ENCODE assay signal across 9 mouse cellular contexts in the genomic region with DNA sequence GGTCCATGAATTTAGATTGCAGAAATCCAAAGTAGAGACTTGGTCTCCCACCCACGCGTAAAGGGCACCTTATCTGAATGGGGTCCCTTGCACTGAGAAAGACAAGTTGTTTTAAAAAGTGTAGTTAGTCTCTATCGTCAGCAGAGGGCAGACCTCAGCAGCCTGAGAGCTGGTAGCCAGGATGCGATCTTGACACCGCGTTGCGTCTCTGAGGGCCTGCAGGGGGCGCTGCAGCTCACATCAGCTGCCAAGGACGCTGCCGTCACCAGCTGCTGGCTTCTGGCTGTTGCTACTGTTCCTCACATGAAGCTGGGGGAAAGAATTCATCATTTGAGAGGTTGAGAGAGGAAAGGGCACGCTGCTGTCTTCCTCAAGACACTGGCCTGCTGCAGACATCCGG. TPM values are rescaled to one million over a fixed set of nuclear protein-coding genes. Genes with fewer than 3 reads are reported as not detected.
DNase-seq lines count a peak whose midpoint lies in the region; ATAC-seq and TF ChIP-seq lines count a peak whose summit lies in the region.
"Had no signal": no experiment of that assay in that cellular context is flagged by ENCODE, and none has a peak within 500 bp of the region (broad histone marks: within the 10 kb centered on the region; RNA-seq: fewer than 3 reads in every experiment).

No protein-coding gene starts in this region.

- no peaks in the 10 kb centered on the region for H3K79me3 ChIP-seq in C2C12 (ENCODE audit: low read depth)

- ATAC-seq in embryonic facial prominence, embryonic 15.5 days (ENCODE audit: insufficient number of reproducible peaks, low FRiP score, low TSS enrichment, low read depth) = no peak
- 0 out of 2 replicates have a peak, but pooled peaks have one; percentile 22 for ATAC-seq in heart, embryonic 11.5 days (replicated peaks; ENCODE audit: insufficient number of reproducible peaks, low FRiP score, low TSS enrichment)
- ATAC-seq in kidney, embryonic 14.5 days (ENCODE audit: low FRiP score, low TSS enrichment) = peak; percentile 69
- peak; percentile 79 for ATAC-seq in limb, embryonic 14.5 days (ENCODE audit: low FRiP score, low read depth)
- ATAC-seq in monocyte, adult 5-6 weeks (replicated peaks; ENCODE audit: insufficient number of reproducible peaks, low FRiP score, low TSS enrichment, poor library complexity, severe bottlenecking) = peak; percentile 100

- H3K4me2 ChIP-seq in embryonic facial prominence, embryonic 15.5 days (replicated peaks) = 0 out of 2 replicates have a peak overlapping the region, but pooled peaks have one; percentile 6
- peak overlapping the region; percentile 47 for H3K4me2 ChIP-seq in heart, embryonic 11.5 days
- H3K4me2 ChIP-seq in kidney, embryonic 14.5 days (replicated peaks; ENCODE audit: low read depth, low read length) = no peak overlapping the region
- no peak overlapping the region for H3K4me2 ChIP-seq in limb, embryonic 14.5 days (replicated peaks; ENCODE audit: low read depth, low read length, severe bottlenecking)
- H3K4me2 ChIP-seq: embryonic facial prominence, embryonic 13.5 days had no signal

- H3ac ChIP-seq in C2C12 (ENCODE audit: control insufficient read depth, insufficient read length, low read depth) = no peak overlapping the region

- H3K36me3 ChIP-seq in C2C12 (ENCODE audit: control insufficient read depth, insufficient read depth) = no peaks in the 10 kb centered on the region
- H3K36me3 ChIP-seq in embryonic facial prominence, embryonic 15.5 days = no peaks in the 10 kb centered on the region
- no peaks in the 10 kb centered on the region for H3K36me3 ChIP-seq in heart, embryonic 11.5 days (ENCODE audit: control insufficient read depth, insufficient read depth, low read length)
- no peaks in the 10 kb centered on the region for H3K36me3 ChIP-seq in kidney, embryonic 14.5 days (ENCODE audit: control insufficient read depth, insufficient read depth, low read length)
- H3K36me3 ChIP-seq in limb, embryonic 14.5 days (ENCODE audit: control insufficient read depth, insufficient read depth, low read length) = no peaks in the 10 kb centered on the region
- H3K36me3 ChIP-seq: embryonic facial prominence, embryonic 13.5 days had no signal

- peak; percentile 69 to 80 for DNase-seq in adrenal gland, postnatal 4 days (ENCODE audit: low spot score in 2 of 2)
- peak; percentile 97 for DNase-seq in limb, embryonic 14.5 days (ENCODE audit: low spot score)
- DNase-seq in spleen, postnatal 4 days (ENCODE audit: low spot score in 2 of 2) = peak; percentile 84 to 93

- H3K4me1 ChIP-seq in embryonic facial prominence, embryonic 15.5 days = peaks cover 15% of the 10 kb centered on the region
- H3K4me1 ChIP-seq in heart, embryonic 11.5 days (ENCODE audit: control insufficient read depth, insufficient read depth, low read length) = peaks cover 3% of the 10 kb centered on the region
- H3K4me1 ChIP-seq in kidney, embryonic 14.5 days (ENCODE audit: control insufficient read depth, insufficient read depth, low read length) = peaks cover 7% of the 10 kb centered on the region
- H3K4me1 ChIP-seq in limb, embryonic 14.5 days (ENCODE audit: control insufficient read depth, insufficient read depth, low read length) = peaks cover 26% of the 10 kb centered on the region

- H3K4me3 ChIP-seq in C2C12 (ENCODE audit: insufficient read depth, poor library complexity, severe bottlenecking) = no peak overlapping the region
- H3K4me3 ChIP-seq in embryonic facial prominence, embryonic 15.5 days (replicated peaks) = no peak overlapping the region
- no peak overlapping the region for H3K4me3 ChIP-seq in heart, embryonic 11.5 days (ENCODE audit: low read depth, low read length)
- no peak overlapping the region for H3K4me3 ChIP-seq in kidney, embryonic 14.5 days (ENCODE audit: low read length)
- H3K4me3 ChIP-seq in limb, embryonic 14.5 days (replicated peaks; ENCODE audit: low read length) = no peak overlapping the region
- H3K4me3 ChIP-seq: embryonic facial prominence, embryonic 13.5 days had no signal

- peak; percentile 98 for TF ChIP-seq CTCF in C2C12 (IDR thresholded peaks at IDR 0.05; ENCODE audit: control insufficient read depth, insufficient read depth, insufficient read length)

- H3K27ac ChIP-seq in embryonic facial prominence, embryonic 15.5 days (replicated peaks) = no peak overlapping the region
- H3K27ac ChIP-seq in heart, embryonic 11.5 days (ENCODE audit: low read depth, low read length) = no peak overlapping the region
- H3K27ac ChIP-seq in kidney, embryonic 14.5 days (ENCODE audit: low read depth, low read length) = no peak overlapping the region
- no peak overlapping the region for H3K27ac ChIP-seq in limb, embryonic 14.5 days (replicated peaks; ENCODE audit: low read depth, low read length)
- H3K27ac ChIP-seq: embryonic facial prominence, embryonic 13.5 days had no signal

- H3K9ac ChIP-seq in embryonic facial prominence, embryonic 15.5 days = no peak overlapping the region
- no peak overlapping the region for H3K9ac ChIP-seq in heart, embryonic 11.5 days (ENCODE audit: low read depth, low read length)
- H3K9ac ChIP-seq in kidney, embryonic 14.5 days (ENCODE audit: low read depth, low read length) = no peak overlapping the region
- H3K9ac ChIP-seq in limb, embryonic 14.5 days (ENCODE audit: low read depth, low read length, severe bottlenecking) = no peak overlapping the region
- H3K9ac ChIP-seq: embryonic facial prominence, embryonic 13.5 days had no signal

- no peak for TF ChIP-seq POLR2A in limb, embryonic 14.5 days (IDR thresholded peaks at IDR 0.05; ENCODE audit: borderline replicate concordance, extremely low read depth, insufficient read depth, insufficient read length)

- no peaks in the 10 kb centered on the region for H3K27me3 ChIP-seq in C2C12 (ENCODE audit: control insufficient read depth, insufficient read depth, insufficient read length)
- H3K27me3 ChIP-seq in embryonic facial prominence, embryonic 15.5 days = no peaks in the 10 kb centered on the region
- H3K27me3 ChIP-seq in heart, embryonic 11.5 days (ENCODE audit: control insufficient read depth, insufficient read depth, low read length) = no peaks in the 10 kb centered on the region
- no peaks in the 10 kb centered on the region for H3K27me3 ChIP-seq in kidney, embryonic 14.5 days (ENCODE audit: control insufficient read depth, insufficient read depth, low read length)
- no peaks in the 10 kb centered on the region for H3K27me3 ChIP-seq in limb, embryonic 14.5 days (ENCODE audit: control insufficient read depth, insufficient read depth, low read length)
- H3K27me3 ChIP-seq: embryonic facial prominence, embryonic 13.5 days had no signal

- WGBS in embryonic facial prominence, embryonic 15.5 days = 10% methylated on average over 12 of the region's 12 CpGs
- WGBS in heart, embryonic 11.5 days (ENCODE audit: insufficient replicate concordance) = 8% methylated on average over 12 of the region's 12 CpGs
- WGBS in kidney, embryonic 14.5 days = 8% methylated on average over 12 of the region's 12 CpGs
- 13% methylated on average over 12 of the region's 12 CpGs for WGBS in limb, embryonic 14.5 days

- no peaks in the 10 kb centered on the region for H3K79me2 ChIP-seq in C2C12 (ENCODE audit: control insufficient read depth, insufficient read depth)

- H3K9me3 ChIP-seq in embryonic facial prominence, embryonic 15.5 days (replicated peaks) = no peaks in the 10 kb centered on the region
- no peaks in the 10 kb centered on the region for H3K9me3 ChIP-seq in heart, embryonic 11.5 days (replicated peaks; ENCODE audit: control insufficient read depth, low read length)
- H3K9me3 ChIP-seq in kidney, embryonic 14.5 days (ENCODE audit: control insufficient read depth, low read length) = no peaks in the 10 kb centered on the region
- no peaks in the 10 kb centered on the region for H3K9me3 ChIP-seq in limb, embryonic 14.5 days (ENCODE audit: control insufficient read depth, low read length)
- H3K9me3 ChIP-seq: embryonic facial prominence, embryonic 13.5 days had no signal

TF ChIP-seq in C2C12, 6 proteins besides CTCF, POLR2A, EP300 and RAD21:
- no peak for TF ChIP-seq MAX (IDR thresholded peaks at IDR 0.05)
- TF ChIP-seq MYOD1 (IDR thresholded peaks at IDR 0.05; ENCODE audit: control insufficient read depth, insufficient read length, low read depth) = no peak
- no peak for TF ChIP-seq USF1 (IDR thresholded peaks at IDR 0.05; ENCODE audit: low read depth)
- TF ChIP-seq MYOG (IDR thresholded peaks at IDR 0.05; ENCODE audit: control insufficient read depth, extremely low read depth, insufficient read length) = no peak
- TF ChIP-seq CEBPB (IDR thresholded peaks at IDR 0.05; ENCODE audit: low read depth) = no peak
- TF ChIP-seq FOSL1 (IDR thresholded peaks at IDR 0.05; ENCODE audit: insufficient read depth, low read length, poor library complexity, severe bottlenecking) = no peak
TF ChIP-seq in C2C12: peak in this region for 0.

RNA-seq across cellular contexts. Expression of a gene that starts 28.9 kb away (rescaled TPM):
- 97.8 TPM for polyA plus RNA-seq in C2C12 (2012; fragmentation: generic; extraction: Trizol)
- total RNA-seq in adrenal gland, postnatal 4 days (2021) = 10 to 100 TPM; 50.3 to 53.3 TPM
- 63.8 and 65.7 TPM in 2 replicates for polyA plus RNA-seq in embryonic facial prominence, embryonic 15.5 days (2015; fragmentation: Nextera tagmentation; extraction: Ambion mirVana)
- 64.1 and 67.9 TPM in 2 replicates for polyA plus RNA-seq in heart, embryonic 11.5 days (2014; fragmentation: Nextera tagmentation; extraction: Ambion mirVana)
- 81.7 and 82.3 TPM in 2 replicates for polyA plus RNA-seq in kidney, embryonic 14.5 days (2014; fragmentation: Nextera tagmentation; extraction: Ambion mirVana)
- polyA plus RNA-seq in limb, embryonic 14.5 days (2012; rRNA removed) = 57.6 and 58.2 TPM in 2 replicates
- 69.2 and 71.8 TPM in 2 replicates for polyA plus RNA-seq in limb, embryonic 14.5 days (2014; fragmentation: Nextera tagmentation; extraction: Ambion mirVana)
- 28.6 to 38.3 TPM (median 35.3 TPM) in 3 replicates for total RNA-seq in monocyte, adult 5-6 weeks (2017)

RNA-seq across cellular contexts. Expression of a gene that starts 47.7 kb away (rescaled TPM):
- 0.02 TPM for polyA plus RNA-seq in C2C12 (2012; fragmentation: generic; extraction: Trizol)
- total RNA-seq in adrenal gland, postnatal 4 days (2021) = under 1 TPM; 0.11 to 0.14 TPM
- polyA plus RNA-seq in embryonic facial prominence, embryonic 15.5 days (2015; fragmentation: Nextera tagmentation; extraction: Ambion mirVana) = 0.07 TPM in 1 of 2 replicates, not detected in the other
- 0.23 TPM in 1 of 2 replicates, not detected in the other for polyA plus RNA-seq in heart, embryonic 11.5 days (2014; fragmentation: Nextera tagmentation; extraction: Ambion mirVana)
- 0.09 TPM in 1 of 2 replicates, not detected in the other for polyA plus RNA-seq in kidney, embryonic 14.5 days (2014; fragmentation: Nextera tagmentation; extraction: Ambion mirVana)
- 0.06 and 0.09 TPM in 2 replicates for polyA plus RNA-seq in limb, embryonic 14.5 days (2012; rRNA removed)
- polyA plus RNA-seq in limb, embryonic 14.5 days (2014; fragmentation: Nextera tagmentation; extraction: Ambion mirVana) = not detected in 2 replicates
- 0.11 to 0.39 TPM in 2 of 3 replicates, not detected in the other for total RNA-seq in monocyte, adult 5-6 weeks (2017)
- polyA plus RNA-seq: embryonic facial prominence, embryonic 13.5 days had no signal

Comparison
In these comparisons a context has a peak if more than half of its experiments do, and no peak if none do; other contexts are left out.
1. H3K4me2 ChIP-seq: peak in embryonic facial prominence, embryonic 15.5 days (single experiment) and heart, embryonic 11.5 days (single experiment); none in kidney, embryonic 14.5 days (single experiment) and limb, embryonic 14.5 days (single experiment).
2. Peak in every context shown above with its lines, with median percentiles within 50 percentile points of each other: DNase-seq.